Mouse (Mus musculus) CH12.LX (cell line): ENCODE measurements around the gene Tmem199. TPM values are rescaled to one million over a fixed set of nuclear protein-coding genes. Genes with fewer than 3 reads are reported as not detected.

Experiments used
- DNase-seq: peaks from one replicate; pipeline ENCODE4 v3.0.0-alpha.2; 2013; ENCODE audit errors: extremely low read depth
- H3K27ac ChIP-seq: 2 replicates; pipeline ENCODE4 v1.5.1; 2012; ENCODE audit warnings: low read depth, mild to moderate bottlenecking, control low read depth, moderate library complexity; ENCODE audit not compliant: insufficient read depth
- H3K27me3 ChIP-seq: replicated peaks from 2 replicates; pipeline ENCODE3; 2012; ENCODE audit warnings: inconsistent platforms
- H3K36me3 ChIP-seq, 2 experiments: replicated peaks in 1 of 2; 2 replicates each; pipeline versions ENCODE3 to v1.6.1; 2012; ENCODE audit warnings: inconsistent platforms in 1 of 2, low read length in 1 of 2, mild to moderate bottlenecking in 1 of 2, mixed read lengths in 1 of 2, moderate library complexity in 1 of 2; ENCODE audit not compliant: control insufficient read depth in 1 of 2, insufficient read depth in 1 of 2
- H3K4me1 ChIP-seq, 2 experiments: 2 replicates each; pipeline ENCODE4 v1.6.1; 2012; ENCODE audit warnings: inconsistent platforms in 1 of 2, moderate library complexity in 1 of 2; ENCODE audit not compliant: insufficient read depth in 2 of 2, control insufficient read depth in 1 of 2
- H3K4me2 ChIP-seq: 2 replicates; pipeline ENCODE4 v1.6.1; 2012; ENCODE audit warnings: low read depth, mild to moderate bottlenecking, control low read depth; ENCODE audit not compliant: poor library complexity, insufficient read depth, severe bottlenecking
- H3K4me3 ChIP-seq, 3 experiments: fragments of 150-350 bp in 1 of 3; sonication (generic) in 1 of 3; replicated peaks in 1 of 3; 2 replicates each; pipeline versions ENCODE3 to v1.5.1; 2011 to 2012; ENCODE audit warnings: low read depth in 2 of 3, low read length in 2 of 3, mild to moderate bottlenecking in 2 of 3, moderate library complexity in 2 of 3, control low read depth in 1 of 3, improper control_type of control experiment in 1 of 3, inconsistent platforms in 1 of 3, mixed read lengths in 1 of 3; ENCODE audit not compliant: poor library complexity in 1 of 3
- H3K79me2 ChIP-seq: replicated peaks from 2 replicates; pipeline ENCODE4 v1.6.1; 2012; ENCODE audit warnings: mild to moderate bottlenecking, moderate library complexity; ENCODE audit not compliant: control insufficient read depth, poor library complexity, insufficient read depth, severe bottlenecking; ENCODE audit errors: extremely low read depth
- H3K9ac ChIP-seq: 2 replicates; pipeline ENCODE4 v1.6.1; 2012; ENCODE audit warnings: low read depth, mild to moderate bottlenecking, control low read depth, moderate library complexity; ENCODE audit not compliant: insufficient read depth
- H3K9me3 ChIP-seq: replicated peaks from 2 replicates; pipeline ENCODE3; 2012; ENCODE audit warnings: low read length, inconsistent platforms, mixed read lengths
- BHLHE40 ChIP-seq: IDR thresholded peaks from 2 replicates; pipeline ENCODE4 v1.6.1; 2011; ENCODE audit warnings: mild to moderate bottlenecking, low read depth, low read length, improper control_type of control experiment
- CHD2 ChIP-seq: IDR thresholded peaks from 2 replicates; pipeline ENCODE4 v1.6.1; 2011; ENCODE audit warnings: low read length, improper control_type of control experiment
- CTCF ChIP-seq, 2 experiments: IDR thresholded peaks in 1 of 2; conservative IDR thresholded peaks in 1 of 2; 2 replicates each; pipeline ENCODE4 v1.5.1; 2011 to 2012; ENCODE audit warnings: low read depth in 2 of 2, low read length in 2 of 2, improper control_type of control experiment in 1 of 2, inconsistent platforms in 1 of 2, mild to moderate bottlenecking in 1 of 2, moderate library complexity in 1 of 2
- E2F4 ChIP-seq: IDR thresholded peaks from 2 replicates; pipeline ENCODE4 v1.6.1; 2011; ENCODE audit warnings: low read depth, low read length, improper control_type of control experiment; ENCODE audit not compliant: insufficient replicate concordance
- ELF1 ChIP-seq: IDR thresholded peaks from 2 replicates; pipeline ENCODE4 v1.6.1; 2014; ENCODE audit warnings: low read depth, mild to moderate bottlenecking, inconsistent platforms, low read length, improper control_type of control experiment
- ETS1 ChIP-seq: conservative IDR thresholded peaks from 2 replicates; pipeline ENCODE4 v1.6.1; 2012; ENCODE audit warnings: low read depth, mild to moderate bottlenecking, inconsistent platforms, low read length, improper control_type of control experiment, moderate library complexity
- HCFC1 ChIP-seq: IDR thresholded peaks from 2 replicates; pipeline ENCODE4 v1.6.1; 2012; ENCODE audit warnings: low read depth, mild to moderate bottlenecking, inconsistent platforms, low read length, improper control_type of control experiment
- JUN ChIP-seq: IDR thresholded peaks from 2 replicates; pipeline ENCODE4 v1.6.1; 2011; ENCODE audit warnings: low read depth, mild to moderate bottlenecking, low read length, improper control_type of control experiment, moderate library complexity; ENCODE audit not compliant: insufficient read depth
- KAT2A ChIP-seq: IDR thresholded peaks from 2 replicates; pipeline ENCODE4 v1.6.1; 2012; ENCODE audit warnings: low read length, improper control_type of control experiment, inconsistent platforms; ENCODE audit not compliant: insufficient replicate concordance
- MAX ChIP-seq: IDR thresholded peaks from 2 replicates; pipeline ENCODE4 v1.6.1; 2011; ENCODE audit warnings: low read length, improper control_type of control experiment
- MAZ ChIP-seq: IDR thresholded peaks from 2 replicates; pipeline ENCODE4 v1.6.1; 2012; ENCODE audit warnings: low read depth, mild to moderate bottlenecking, inconsistent platforms, low read length, improper control_type of control experiment, moderate library complexity
- MEF2A ChIP-seq: IDR thresholded peaks from 2 replicates; pipeline ENCODE4 v1.6.1; 2014; ENCODE audit warnings: low read depth, mild to moderate bottlenecking, inconsistent platforms, low read length, improper control_type of control experiment, borderline replicate concordance
- MYC ChIP-seq: IDR thresholded peaks from 2 replicates; pipeline ENCODE4 v1.6.1; 2011; ENCODE audit warnings: low read depth, mild to moderate bottlenecking, improper control_type of control experiment, low read length
- NELFE ChIP-seq: IDR thresholded peaks from 2 replicates; pipeline ENCODE4 v1.6.1; 2011; ENCODE audit warnings: low read depth, low read length, improper control_type of control experiment
- NRF1 ChIP-seq: IDR thresholded peaks from 2 replicates; pipeline ENCODE4 v1.6.1; 2014; ENCODE audit warnings: low read depth, mild to moderate bottlenecking, inconsistent platforms, low read length, improper control_type of control experiment, moderate library complexity
- PAX5 ChIP-seq: IDR thresholded peaks from 2 replicates; pipeline ENCODE4 v1.6.1; 2012; ENCODE audit warnings: low read length, inconsistent platforms, mixed read lengths
- POLR2A ChIP-seq: IDR thresholded peaks from 2 replicates; pipeline ENCODE4 v1.6.1; 2011; ENCODE audit warnings: low read depth, mild to moderate bottlenecking, improper control_type of control experiment, low read length
- POLR2AphosphoS2 ChIP-seq: IDR thresholded peaks from 2 replicates; pipeline ENCODE4 v1.6.1; 2011; ENCODE audit warnings: low read depth, low read length, improper control_type of control experiment
- RCOR1 ChIP-seq: conservative IDR thresholded peaks from 2 replicates; pipeline ENCODE4 v1.6.1; 2012; ENCODE audit warnings: low read depth, mild to moderate bottlenecking, inconsistent platforms, low read length, improper control_type of control experiment
- SMC3 ChIP-seq: IDR thresholded peaks from 2 replicates; pipeline ENCODE4 v1.6.1; 2011; ENCODE audit warnings: low read depth, low read length, improper control_type of control experiment
- USF2 ChIP-seq: conservative IDR thresholded peaks from 2 replicates; pipeline ENCODE4 v1.6.1; 2011; ENCODE audit warnings: low read depth, low read length, improper control_type of control experiment
- ZC3H11A ChIP-seq: IDR thresholded peaks from 2 replicates; pipeline ENCODE4 v1.6.1; 2012; ENCODE audit warnings: low read depth, mild to moderate bottlenecking, inconsistent platforms, low read length, improper control_type of control experiment
- ZMIZ1 ChIP-seq: IDR thresholded peaks from 2 replicates; pipeline ENCODE4 v1.6.1; 2012; ENCODE audit warnings: low read depth, mild to moderate bottlenecking, inconsistent platforms, low read length, improper control_type of control experiment
- dilution Hi-C: fragments of 300-500 bp; cut with MboI; formaldehyde crosslinking; loops from 2 replicates; pipeline ENCODE4 v1.14.3; 2020; ENCODE audit warnings: low sequenced_read_pairs; ENCODE audit not compliant: extremely low pct_unique_long_range_greater_than_20kb, extremely low pct_ligation_motif_present
- in situ Hi-C: fragments of 300-500 bp; cut with MboI; formaldehyde crosslinking; loops from 3 replicates; pipeline ENCODE4 v1.14.3; 2019; ENCODE audit warnings: low sequenced_read_pairs, low pct_ligation_motif_present, low pct_unique_long_range_greater_than_20kb, mixed read lengths
- polyA plus RNA-seq: library from polyadenylated mRNA; unstranded; fragments of >175 nt; gene quantifications from 2 replicates; pipeline ENCODE4 v1.2.1, GENCODE M21; 2012; ENCODE audit warnings: low read depth; ENCODE audit not compliant: insufficient read length
- total RNA-seq, 2 experiments: library from RNA; depleted of rRNA; stranded (reverse); fragments of 300-350 nt in 1 of 2; fragments of >200 nt in 1 of 2; gene quantifications; 2 replicates each; pipeline ENCODE4 v1.2.3; 2012 to 2014

Tmem199 gene
- total and polyA plus RNA-seq, 3 experiments: 67.3 to 109 (median 80.4) TPM

GRCm38 (mm10) chr11:78528714-78529113 is 16.7 kb upstream of the Tmem199 start:
- dilution Hi-C loops: no loop called here
- H3K9ac ChIP-seq: no peak overlapping the region
- in situ Hi-C loops: no loop called here
- H3K27me3 ChIP-seq: no peaks in the 10 kb centered on the region
- no peak for DNase-seq
- H3K4me2 ChIP-seq: no peak overlapping the region
- H3K27ac ChIP-seq: no peak overlapping the region
- peaks cover 7 to 23% of the 10 kb centered on the region in 2 experiments; a peak in 2 of 4 replicates for H3K4me1 ChIP-seq
- TF ChIP-seq PAX5 (peak; percentile 95), RCOR1 (no peak)
- no peak overlapping the region for H3K4me3 ChIP-seq
- peaks cover 67 to 89% of the 10 kb centered on the region in 2 experiments for H3K36me3 ChIP-seq
- H3K9me3 ChIP-seq: no peaks in the 10 kb centered on the region
- H3K79me2 ChIP-seq: peaks cover 36% of the 10 kb centered on the region

DNA sequence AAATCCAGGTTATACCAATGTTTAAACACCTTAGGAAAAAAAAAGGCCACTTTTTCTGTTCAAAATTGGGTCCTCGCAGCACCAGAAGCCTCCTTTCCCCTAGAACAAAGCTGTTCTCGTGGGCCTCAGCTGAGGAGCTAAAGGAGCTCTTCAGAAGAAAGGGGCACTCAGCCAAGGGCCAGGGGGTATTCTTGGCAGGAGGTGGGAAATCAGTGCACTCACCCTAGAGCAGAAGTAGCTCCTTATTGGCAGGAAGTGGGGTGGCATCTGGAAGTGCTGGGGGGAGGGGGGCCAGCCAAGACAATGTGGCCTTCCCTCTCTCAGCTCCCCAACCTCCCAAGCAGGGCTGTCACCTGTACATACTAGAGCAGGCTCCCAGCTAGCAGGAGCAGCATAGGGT is 12.9 kb upstream of the Tmem199 start:
- Histone ChIP-seq H3K79me2 (0 out of 2 replicates have a peak, but pooled peaks cover 1% of the 10 kb centered on the region), H3K36me3 (peaks cover 93 to 100% of the 10 kb centered on the region in 2 experiments), H3K4me3 (no peak overlapping the region), H3K9me3 (no peaks in the 10 kb centered on the region), H3K4me1 (peaks cover under 1 to 14% of the 10 kb centered on the region in 2 experiments; a peak in 2 of 4 replicates), H3K9ac (no peak overlapping the region), H3K27me3 (no peaks in the 10 kb centered on the region), H3K4me2 (no peak overlapping the region), H3K27ac (no peak overlapping the region)
- in situ Hi-C loops: no loop called here
- dilution Hi-C loops: no loop called here
- DNase-seq: no peak
- TF ChIP-seq MAZ (no peak), NRF1 (no peak), MEF2A (no peak), JUN (no peak), KAT2A (no peak), ZMIZ1 (no peak), POLR2A (no peak), POLR2AphosphoS2 (no peak)

DNA sequence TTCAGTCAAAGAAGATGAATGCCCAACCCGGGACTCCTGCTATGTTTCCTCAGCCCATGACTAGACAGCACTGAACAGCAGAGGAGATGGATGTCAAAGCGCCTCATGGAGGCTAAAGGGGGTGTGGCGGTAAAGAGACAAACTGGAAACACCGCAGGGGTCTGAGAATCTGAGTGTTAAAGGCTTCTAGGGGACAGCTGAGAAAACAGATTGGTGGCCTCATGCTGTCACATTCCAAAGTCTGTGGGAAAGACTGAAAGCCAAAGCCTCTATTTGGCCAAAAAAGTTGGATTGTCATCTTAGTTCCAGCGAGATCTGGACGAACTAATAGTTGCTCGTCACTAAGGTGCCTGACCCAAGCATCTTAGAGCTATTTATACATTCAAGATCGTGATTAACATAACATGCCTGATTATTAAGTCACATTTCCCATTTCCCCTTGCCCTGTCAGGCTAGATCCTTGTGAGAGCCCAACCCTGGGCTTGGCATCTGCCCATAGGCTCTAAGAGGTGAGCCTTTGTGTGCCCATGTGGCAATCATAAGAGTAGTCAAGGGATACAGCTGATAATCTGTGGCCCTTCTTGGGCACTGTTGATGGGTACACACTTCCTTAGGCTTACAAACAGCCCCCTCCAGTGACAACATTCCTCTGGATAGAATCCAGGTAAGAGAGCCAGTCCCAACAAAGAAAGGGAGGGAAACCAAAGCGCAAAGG is 11.4 kb upstream of the Tmem199 start:
- H3K27ac ChIP-seq: no peak overlapping the region
- in situ Hi-C loops: no loop called here
- no peak for DNase-seq
- dilution Hi-C loops: no loop called here
- no peaks in the 10 kb centered on the region for H3K9me3 ChIP-seq
- no peak overlapping the region for H3K4me3 ChIP-seq
- no peak overlapping the region for H3K4me2 ChIP-seq
- H3K36me3 ChIP-seq: peaks cover 91 to 100% of the 10 kb centered on the region in 2 experiments
- no peaks in the 10 kb centered on the region for H3K27me3 ChIP-seq
- no peak for TF ChIP-seq MEF2A
- TF ChIP-seq ZC3H11A: no peak
- TF ChIP-seq PAX5: no peak
- no peak for TF ChIP-seq HCFC1
- no peak for TF ChIP-seq USF2
- no peak for TF ChIP-seq SMC3
- TF ChIP-seq BHLHE40: no peak
- no peak for TF ChIP-seq POLR2A
- no peak; the same call in 1 of the 2 replicates for TF ChIP-seq POLR2AphosphoS2
- no peak for TF ChIP-seq MAX
- TF ChIP-seq ETS1: no peak
- TF ChIP-seq E2F4: no peak
- no peak for TF ChIP-seq ELF1
- TF ChIP-seq CHD2: no peak
- TF ChIP-seq RCOR1: no peak
- no peak for TF ChIP-seq MAZ
- no peak for TF ChIP-seq NELFE
- TF ChIP-seq CTCF (conservative IDR thresholded peaks at IDR 0.05 in 1 of 2, IDR thresholded peaks at IDR 0.05 in 1 of 2; ENCODE audit: low read depth in 2 of 2, low read length in 2 of 2): no peak
- no peak; the same call in 1 of the 2 replicates for TF ChIP-seq ZMIZ1
- TF ChIP-seq MYC: no peak
- TF ChIP-seq, all 38 proteins: peak for 0
- no peaks in the 10 kb centered on the region for H3K79me2 ChIP-seq
- no peak overlapping the region for H3K9ac ChIP-seq
- peaks cover 0 to 7% of the 10 kb centered on the region in 2 experiments; a peak in 2 of 4 replicates for H3K4me1 ChIP-seq
